Mouse (Mus musculus) hindbrain, embryonic 14.5 days (tissue): ENCODE measurements at regions not wholly inside any gene's neighbourhood (a gene's known extent, or its start where the extent isn't known, plus 50 kb on each side); places are given as distances from the start of the nearest gene placed in this dataset.

Experiments
- ATAC-seq: fragments of 200-750 bp; cut with Nextera tagmentation; 2 replicates; pipeline ENCODE4 v1.8.0; 2017; ENCODE audit warnings: moderate number of reproducible peaks, mild to moderate bottlenecking, moderate TSS enrichment, moderate library complexity; ENCODE audit not compliant: low FRiP score
- DNase-seq: peaks from one replicate; pipeline ENCODE4 v3.0.0-alpha.2; 2015; ENCODE audit warnings: low spot score
- H3K27ac ChIP-seq: fragments of 300-500 bp; sonication (generic); 2 replicates; pipeline ENCODE4 v1.5.1; 2014; ENCODE audit warnings: mild to moderate bottlenecking, moderate library complexity
- H3K27me3 ChIP-seq: fragments of 300-500 bp; sonication (generic); 2 replicates; pipeline ENCODE4 v1.6.1; 2014; ENCODE audit warnings: mild to moderate bottlenecking, low read length, mixed read lengths; ENCODE audit not compliant: control insufficient read depth, insufficient read depth
- H3K36me3 ChIP-seq: fragments of 300-500 bp; sonication (generic); replicated peaks from 2 replicates; pipeline ENCODE4 v1.6.1; 2014; ENCODE audit not compliant: control insufficient read depth, insufficient read depth
- H3K4me1 ChIP-seq: fragments of 300-500 bp; sonication (generic); replicated peaks from 2 replicates; pipeline ENCODE4 v1.6.1; 2014; ENCODE audit warnings: antibody characterized with exemption, low read length, mixed read lengths; ENCODE audit not compliant: control insufficient read depth, insufficient read depth
- H3K4me2 ChIP-seq: fragments of 300-500 bp; sonication (generic); replicated peaks from 2 replicates; pipeline ENCODE4 v1.6.1; 2014; ENCODE audit warnings: mild to moderate bottlenecking, moderate library complexity
- H3K4me3 ChIP-seq: fragments of 300-500 bp; sonication (generic); replicated peaks from 2 replicates; pipeline ENCODE4 v1.5.1; 2014; ENCODE audit warnings: mild to moderate bottlenecking, low read length
- H3K9ac ChIP-seq: fragments of 300-500 bp; sonication (generic); 2 replicates; pipeline ENCODE4 v1.6.1; 2014
- H3K9me3 ChIP-seq: fragments of 300-500 bp; sonication (generic); 2 replicates; pipeline ENCODE4 v1.6.1; 2016; ENCODE audit warnings: low read length; ENCODE audit not compliant: control insufficient read depth
- WGBS: fragments of 180-500 bp; shearing (Covaris S2); extraction: QIAGEN DNeasy Blood & Tissue Kit; methylation state at CpG from one replicate; pipeline ENCODE4 v1.1.7; 2014; 5-methylcytosine and 5-hydroxymethylcytosine counted together

GRCm38 (mm10) chr14:25190680-25191270 lies 268.2 kb upstream of the Zmiz1 start:
- no peak overlapping the region for H3K4me2 ChIP-seq
- peaks cover 11% of the 10 kb centered on the region for H3K4me1 ChIP-seq
- H3K9ac ChIP-seq = no peak overlapping the region
- no peak overlapping the region for H3K27ac ChIP-seq
- no peaks in the 10 kb centered on the region for H3K27me3 ChIP-seq
- no peak for ATAC-seq
- no peak for DNase-seq
- WGBS = 88% methylated on average over 10 of the region's 10 CpGs
- no peaks in the 10 kb centered on the region for H3K9me3 ChIP-seq
- H3K4me3 ChIP-seq = no peak overlapping the region
- H3K36me3 ChIP-seq = no peaks in the 10 kb centered on the region

- no peak overlapping the region for H3K9ac ChIP-seq
- H3K36me3 ChIP-seq = no peaks in the 10 kb centered on the region
- H3K4me3 ChIP-seq = no peak overlapping the region
- peaks cover 11% of the 10 kb centered on the region for H3K4me1 ChIP-seq
- H3K9me3 ChIP-seq = no peaks in the 10 kb centered on the region
- no peak overlapping the region for H3K27ac ChIP-seq
- no peak for ATAC-seq
- DNase-seq = no peak
- 90% methylated on average over 5 of the region's 5 CpGs for WGBS
- no peak overlapping the region for H3K4me2 ChIP-seq
- no peaks in the 10 kb centered on the region for H3K27me3 ChIP-seq
These were observed 262.2 kb upstream of the Zmiz1 start for GRCm38 (mm10) chr14:25196820-25197219.

- no peak overlapping the region for H3K9ac ChIP-seq
- WGBS = 88% methylated on average over 3 of the region's 3 CpGs
- DNase-seq = no peak
- H3K27me3 ChIP-seq = no peaks in the 10 kb centered on the region
- no peak overlapping the region for H3K4me3 ChIP-seq
- peaks cover 11% of the 10 kb centered on the region for H3K4me1 ChIP-seq
- H3K27ac ChIP-seq = no peak overlapping the region
- H3K4me2 ChIP-seq = no peak overlapping the region
- H3K36me3 ChIP-seq = no peaks in the 10 kb centered on the region
- ATAC-seq = no peak
- no peaks in the 10 kb centered on the region for H3K9me3 ChIP-seq
These were observed 259.1 kb upstream of the Zmiz1 start for GRCm38 (mm10) chr14:25199900-25200299.

- Histone ChIP-seq H3K27ac (no peak overlapping the region), H3K36me3 (no peaks in the 10 kb centered on the region), H3K4me1 (peaks cover 11% of the 10 kb centered on the region), H3K4me3 (no peak overlapping the region), H3K27me3 (no peaks in the 10 kb centered on the region), H3K9ac (no peak overlapping the region), H3K4me2 (no peak overlapping the region), H3K9me3 (no peaks in the 10 kb centered on the region)
- no peak for DNase-seq
- ATAC-seq = no peak
- 75% methylated on average over 4 of the region's 4 CpGs for WGBS
These were observed 258.3 kb upstream of the Zmiz1 start for GRCm38 (mm10) chr14:25200656-25201179.

GRCm38 (mm10) chr14:25202312-25202711 lies 256.7 kb upstream of the Zmiz1 start:
- peaks cover 11% of the 10 kb centered on the region for H3K4me1 ChIP-seq
- no peaks in the 10 kb centered on the region for H3K36me3 ChIP-seq
- no peak overlapping the region for H3K4me2 ChIP-seq
- no peak for DNase-seq
- H3K27me3 ChIP-seq = no peaks in the 10 kb centered on the region
- 90% methylated on average over 2 of the region's 2 CpGs for WGBS
- no peak overlapping the region for H3K4me3 ChIP-seq
- no peak overlapping the region for H3K27ac ChIP-seq
- no peak for ATAC-seq
- H3K9ac ChIP-seq = no peak overlapping the region
- H3K9me3 ChIP-seq = no peaks in the 10 kb centered on the region

GRCm38 (mm10) chr14:25204091-25204490 lies 254.9 kb upstream of the Zmiz1 start:
- no peaks in the 10 kb centered on the region for H3K36me3 ChIP-seq

GRCm38 (mm10) chr14:25206855-25207254 lies 252.1 kb upstream of the Zmiz1 start:
- no peaks in the 10 kb centered on the region for H3K27me3 ChIP-seq
- H3K9me3 ChIP-seq = no peaks in the 10 kb centered on the region
- H3K4me3 ChIP-seq = no peak overlapping the region
- no peak overlapping the region for H3K4me2 ChIP-seq
- no peaks in the 10 kb centered on the region for H3K4me1 ChIP-seq
- DNase-seq = no peak
- H3K27ac ChIP-seq = no peak overlapping the region
- no peaks in the 10 kb centered on the region for H3K36me3 ChIP-seq
- 83% methylated on average over 4 of the region's 4 CpGs for WGBS
- no peak for ATAC-seq
- no peak overlapping the region for H3K9ac ChIP-seq

More at GRCm38 (mm10) chr14:25204091-25204490, 254.9 kb upstream of the Zmiz1 start:
- no peak overlapping the region for H3K4me3 ChIP-seq
- peaks cover 11% of the 10 kb centered on the region for H3K4me1 ChIP-seq
- WGBS = 96% methylated on average over 5 of the region's 5 CpGs
- no peaks in the 10 kb centered on the region for H3K27me3 ChIP-seq
- no peak overlapping the region for H3K27ac ChIP-seq
- no peak overlapping the region for H3K4me2 ChIP-seq
- no peaks in the 10 kb centered on the region for H3K9me3 ChIP-seq
- DNase-seq (no peak), ATAC-seq (no peak)
- no peak overlapping the region for H3K9ac ChIP-seq

GRCm38 (mm10) chr14:25207422-25207821 lies 251.6 kb upstream of the Zmiz1 start:
- Histone ChIP-seq H3K4me3 (no peak overlapping the region), H3K9me3 (no peaks in the 10 kb centered on the region), H3K36me3 (no peaks in the 10 kb centered on the region), H3K9ac (no peak overlapping the region), H3K27ac (no peak overlapping the region), H3K4me1 (no peaks in the 10 kb centered on the region), H3K27me3 (no peaks in the 10 kb centered on the region), H3K4me2 (no peak overlapping the region)
- 81% methylated on average over 5 of the region's 5 CpGs for WGBS
- ATAC-seq (no peak), DNase-seq (no peak)

- no peak for ATAC-seq
- Histone ChIP-seq H3K27me3 (no peaks in the 10 kb centered on the region), H3K27ac (no peak overlapping the region), H3K36me3 (no peaks in the 10 kb centered on the region), H3K4me1 (no peaks in the 10 kb centered on the region), H3K4me2 (no peak overlapping the region), H3K9ac (no peak overlapping the region), H3K9me3 (no peaks in the 10 kb centered on the region), H3K4me3 (no peak overlapping the region)
- no peak for DNase-seq
- 75% methylated on average over 9 of the region's 9 CpGs for WGBS
These were observed 250.5 kb upstream of the Zmiz1 start for GRCm38 (mm10) chr14:25208221-25209056.
